Mouse (Mus musculus): ENCODE results near the gene Dazap1.

Dazap1 gene

GRCm38 (mm10) chr10:80248971-80249640, 12.2 kb upstream of the Dazap1 start, which contains the start of gene Ndufs7:
Gene Ndufs7, plus strand, starts transcription at chr10:80249121.
- peak; percentile 95 for DNase-seq (ENCODE audit: low spot score)

- DNase-seq (ENCODE audit: low spot score), result no peak
Measured at GRCm38 (mm10) chr10:80250059-80250458, 11.2 kb upstream of the Dazap1 start.

GRCm38 (mm10) chr10:80250573-80250972, 10.7 kb upstream of the Dazap1 start:
- no peak for DNase-seq (ENCODE audit: low spot score)

DNA sequence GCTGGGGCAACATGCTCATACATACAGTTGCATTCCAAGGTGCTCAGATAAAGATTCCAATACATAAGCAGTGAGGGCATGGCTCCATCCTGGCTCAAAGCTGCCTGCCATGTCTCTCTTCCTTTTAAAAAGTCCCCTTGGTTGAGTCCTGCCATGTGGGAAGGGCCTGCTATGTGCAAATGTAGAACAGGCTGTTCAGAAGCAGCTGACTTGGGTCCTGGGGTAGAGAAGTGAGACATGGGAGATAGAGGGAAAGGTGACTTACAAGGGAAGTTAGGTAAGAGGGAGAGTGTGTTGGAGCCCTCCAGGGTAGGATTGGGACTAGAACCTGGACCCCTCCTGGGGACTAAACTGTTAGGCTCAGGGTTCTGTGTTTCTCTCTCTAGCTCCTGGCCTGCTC, 9.3 kb upstream of the Dazap1 start:
- no peak for DNase-seq (ENCODE audit: low spot score)

DNA sequence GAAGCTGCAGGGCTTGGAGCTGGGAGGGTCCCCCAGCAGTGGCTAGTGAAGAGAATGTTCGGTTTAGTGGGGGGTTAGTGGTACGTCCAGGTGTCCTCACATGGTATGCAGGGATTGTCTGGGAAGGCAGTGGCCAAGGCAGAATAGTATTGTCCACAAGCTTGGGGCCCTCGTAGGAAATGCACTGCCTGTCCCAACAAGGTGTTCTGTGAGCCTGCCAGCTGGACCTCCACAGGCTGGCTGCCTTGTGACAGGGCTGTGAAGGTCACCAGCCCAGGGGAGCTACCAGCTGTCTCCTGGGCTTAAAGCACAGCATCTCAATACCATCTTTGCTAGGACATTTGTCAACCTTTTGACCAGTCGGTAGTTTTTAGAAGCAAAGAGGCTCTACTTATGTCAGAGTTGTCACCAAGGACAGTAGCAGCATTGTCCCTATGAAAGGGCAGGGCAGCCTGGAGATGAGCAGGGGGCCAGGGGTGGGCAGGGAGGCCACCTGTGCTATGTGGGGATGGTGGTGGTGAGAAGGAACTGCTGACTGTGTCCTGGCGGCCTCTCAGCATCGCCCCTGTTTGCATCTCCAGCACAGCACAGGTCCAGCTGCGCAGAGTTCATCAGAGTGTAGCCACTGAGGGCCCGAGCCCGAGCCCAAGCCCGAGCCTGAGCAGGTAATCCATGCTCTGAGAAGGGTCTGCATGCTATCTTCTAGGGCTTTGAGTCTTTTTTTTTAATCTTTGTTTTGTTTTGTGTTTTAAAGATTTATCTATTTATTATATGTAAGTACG, 8.6 kb upstream of the Dazap1 start:
- DNase-seq (ENCODE audit: low spot score), result no peak

DNA sequence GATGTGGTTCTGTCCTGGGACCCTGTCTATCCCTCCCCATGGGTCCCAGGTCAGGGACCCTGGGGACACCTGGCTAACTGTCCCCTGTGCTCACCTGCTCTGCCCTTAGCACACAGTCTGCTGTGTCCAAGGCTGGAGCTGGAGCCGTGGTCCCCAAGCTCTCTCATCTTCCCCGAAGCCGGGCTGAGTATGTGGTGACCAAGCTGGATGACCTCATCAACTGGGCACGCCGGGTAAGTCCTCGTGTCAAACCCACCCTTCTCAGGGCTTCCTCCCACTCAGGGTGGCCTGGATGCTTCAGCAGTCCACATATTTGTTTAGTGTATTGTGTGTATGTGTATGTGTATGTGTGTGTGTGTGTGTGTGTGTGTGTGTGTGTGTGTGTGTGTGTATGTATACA, 7.7 kb upstream of the Dazap1 start:
- DNase-seq (ENCODE audit: low spot score), result no peak

GRCm38 (mm10) chr10:80254331-80255297, 6.7 kb upstream of the Dazap1 start:
- DNase-seq (ENCODE audit: low spot score), result no peak

- no peak for DNase-seq (ENCODE audit: low spot score)
Measured at GRCm38 (mm10) chr10:80255881-80256535, 5.3 kb upstream of the Dazap1 start.

DNA sequence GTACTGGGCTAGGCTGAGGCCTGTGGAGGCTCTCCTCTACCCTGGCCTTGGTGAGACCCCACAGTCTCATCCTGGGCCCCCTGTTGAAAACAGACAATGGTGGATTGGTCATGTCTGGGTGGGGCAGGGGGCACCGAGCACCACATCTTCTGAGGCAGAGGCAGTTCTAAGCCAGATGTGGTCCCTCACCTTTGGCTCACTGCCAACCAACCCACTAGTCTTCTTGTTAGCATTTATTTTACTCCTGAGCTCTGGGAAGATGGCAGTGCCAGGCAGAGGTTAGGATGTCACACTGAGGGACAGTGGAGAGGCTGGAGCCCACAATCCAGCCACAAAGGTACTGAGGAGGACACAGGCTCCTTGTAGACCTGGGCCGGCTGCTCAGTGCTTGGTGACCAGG, 3.4 kb upstream of the Dazap1 start:
- DNase-seq (ENCODE audit: low spot score), result no peak

DNA sequence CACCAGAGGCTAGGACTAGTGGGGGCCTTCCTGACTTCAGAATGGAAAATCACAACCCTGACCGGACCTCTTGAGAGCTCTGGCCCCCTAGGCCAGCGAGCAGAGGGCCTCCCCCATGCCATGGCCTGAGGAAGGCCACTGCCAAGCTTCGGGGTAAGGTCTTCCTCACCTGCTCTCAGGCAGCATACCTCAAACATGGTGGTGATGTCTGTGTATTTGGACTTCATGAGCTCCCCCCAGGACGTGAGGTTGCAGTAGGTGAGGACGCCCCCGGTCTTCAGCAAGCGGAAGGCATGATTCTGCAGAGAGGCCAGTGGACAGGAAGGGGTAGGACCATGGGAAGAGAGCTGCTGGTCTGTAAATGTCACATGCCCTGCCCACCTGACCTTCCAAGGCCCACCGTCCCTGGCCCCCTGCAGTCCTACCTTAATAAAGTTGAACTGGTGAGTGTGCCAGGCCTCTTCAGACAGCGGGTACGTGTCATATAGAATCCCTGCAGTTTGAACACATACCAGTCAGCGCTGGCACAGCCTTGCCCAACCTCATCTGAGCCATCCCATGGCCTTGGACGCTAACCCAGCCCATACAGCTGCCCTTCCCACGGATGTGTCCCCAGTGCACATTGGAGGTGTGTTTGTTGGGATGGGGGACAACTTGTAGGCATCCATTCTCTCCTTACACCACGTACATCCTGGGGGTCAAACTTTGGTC, 2.4 kb upstream of the Dazap1 start:
- DNase-seq (ENCODE audit: low spot score), result no peak

DNA sequence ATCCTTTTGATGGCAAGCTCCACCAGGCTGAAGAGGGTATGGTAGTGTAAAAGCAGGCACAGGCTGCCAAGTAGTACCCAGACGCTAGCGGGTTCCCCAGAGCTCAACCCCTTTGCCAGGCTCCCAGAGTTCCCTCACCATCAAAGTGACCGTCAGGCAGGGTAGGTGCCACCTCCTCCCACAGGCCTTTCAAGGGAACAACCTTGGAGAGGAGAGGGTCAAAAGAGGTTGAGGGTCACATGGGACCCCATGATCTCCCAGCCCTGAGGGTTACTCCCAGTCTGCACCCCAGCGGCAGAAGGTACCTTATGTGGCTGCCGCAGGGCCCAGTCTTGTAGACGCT, 1.9 kb upstream of the Dazap1 start:
- no peak for DNase-seq (ENCODE audit: low spot score)

GRCm38 (mm10) chr10:80259861-80260641, 1.2 kb upstream of the Dazap1 start:
- DNase-seq (ENCODE audit: low spot score), result peak; percentile 38

DNA sequence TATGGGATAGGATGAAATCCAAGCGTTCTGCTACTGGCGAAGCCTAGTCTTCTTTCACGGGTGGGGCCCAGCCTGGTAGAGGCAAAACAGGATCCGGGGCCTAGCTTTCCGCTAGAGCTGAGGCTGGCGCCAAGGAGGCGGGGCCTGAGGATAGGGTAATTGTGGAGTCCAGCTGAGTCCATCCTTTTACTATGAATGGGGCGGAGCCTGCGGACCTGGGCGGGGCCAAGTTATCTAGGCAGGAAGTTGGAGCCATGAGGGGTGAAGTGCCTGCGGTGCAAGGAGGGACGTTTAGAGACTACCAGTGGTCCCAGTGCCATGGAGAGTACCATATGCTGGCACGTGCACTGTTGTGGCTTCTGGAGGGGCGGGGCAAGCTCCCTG, 291 bp downstream of the Dazap1 start:
- peak; percentile 94 for DNase-seq (ENCODE audit: low spot score)

GRCm38 (mm10) chr10:80262169-80262568, 883 bp downstream of the Dazap1 start:
- DNase-seq (ENCODE audit: low spot score), result no peak

DNA sequence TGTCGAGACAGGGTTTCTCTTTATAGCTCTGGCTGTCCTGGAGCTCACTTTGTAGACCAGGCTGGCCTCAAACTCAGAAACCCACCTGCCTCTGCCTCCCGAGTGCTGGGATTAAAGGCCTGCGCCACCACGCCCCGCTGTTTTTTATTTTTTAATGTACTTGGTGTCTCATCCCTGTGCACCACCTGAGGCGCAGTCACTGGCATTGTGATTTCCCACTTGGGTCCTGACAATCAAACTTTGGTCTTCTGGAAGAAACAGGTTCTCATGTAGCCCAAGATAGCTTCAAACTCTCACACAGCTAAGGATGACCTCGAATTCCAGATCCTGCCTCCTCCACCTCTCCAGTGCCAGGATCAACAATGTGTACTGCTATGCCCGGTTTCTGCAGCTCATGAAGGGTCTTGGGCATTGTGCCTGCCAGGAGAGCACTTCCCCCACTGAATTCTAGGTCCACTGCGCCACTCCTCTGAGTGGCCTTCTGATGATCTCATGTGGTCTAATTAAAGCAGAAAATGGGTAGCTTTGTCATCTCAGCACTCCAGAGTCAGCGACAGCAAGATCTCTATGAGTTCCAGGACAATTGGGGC, 1.6 kb downstream of the Dazap1 start:
- no peak for DNase-seq (ENCODE audit: low spot score)

- DNase-seq (ENCODE audit: low spot score), result peak; percentile 98
Measured at GRCm38 (mm10) chr10:80264341-80265148, 3.3 kb downstream of the Dazap1 start.

GRCm38 (mm10) chr10:80265149-80265486, 3.8 kb downstream of the Dazap1 start:
- no peak for DNase-seq (ENCODE audit: low spot score)

GRCm38 (mm10) chr10:80270099-80270498, 8.8 kb downstream of the Dazap1 start:
- no peak for DNase-seq (ENCODE audit: low spot score)

GRCm38 (mm10) chr10:80270734-80271181, 9.5 kb downstream of the Dazap1 start:
- no peak for DNase-seq (ENCODE audit: low spot score)

All from ovary, postnatal 14 days (tissue).